In the genomic region with DNA sequence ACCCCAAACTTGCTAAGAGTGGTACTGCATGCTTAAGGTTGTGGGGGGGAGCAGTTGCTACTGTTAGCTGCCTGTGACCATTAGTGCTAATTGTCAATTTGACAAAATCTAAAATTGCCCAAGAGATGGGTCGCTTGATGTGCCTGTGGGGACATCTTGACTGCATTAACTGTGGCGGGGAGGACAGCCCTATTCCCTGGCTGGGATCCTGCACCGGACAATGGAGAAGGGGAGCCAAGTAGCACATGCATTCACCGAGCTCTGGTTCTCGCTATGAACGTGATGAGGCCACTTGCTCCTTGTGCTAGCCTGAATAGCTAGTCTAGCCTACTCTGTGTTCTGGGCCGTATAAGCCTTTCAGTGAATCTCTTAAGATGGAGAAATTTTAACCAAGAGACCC, we compare ENCODE assay signal across 23 mouse cellular contexts.
DNase-seq lines count a peak whose midpoint lies in the region; ATAC-seq and TF ChIP-seq lines count a peak whose summit lies in the region.
"Had no signal": no experiment of that assay in that cellular context is flagged by ENCODE, and none has a peak within 500 bp of the region (broad histone marks: within the 10 kb centered on the region; RNA-seq: fewer than 3 reads in every experiment).

No protein-coding gene starts in this region.

- DNase-seq in hindbrain, embryonic 11.5 days (ENCODE audit: low spot score): no peak
- DNase-seq in MEL (ENCODE audit: low read depth, low spot score): no peak
- DNase-seq in Muller cell, postnatal 12 days (ENCODE audit: inconsistent ontology term): peak; percentile 48
- DNase-seq in adipocyte (ENCODE audit: low spot score): peak; percentile 56
- no peak for DNase-seq in urinary bladder, adult 2 months (ENCODE audit: low spot score)
- DNase-seq in cerebellum, adult 9-10 months: no peak
- no peak for DNase-seq in spleen, postnatal 14 days (ENCODE audit: low spot score in 2 of 2)
- DNase-seq: adrenal gland, adult 2 months; adrenal gland, adult 8-10 months; adrenal gland, postnatal 10 days; adrenal gland, postnatal 14 days; adrenal gland, postnatal 25 days; adrenal gland, postnatal 36 days; B cell, adult 2 months; cerebellum, adult 11 months; cerebellum, adult 11-12 months; cerebellum, adult 8-10 months had no signal

- no peaks in the 10 kb centered on the region for H3K27me3 ChIP-seq in hindbrain, embryonic 13.5 days
- no peaks in the 10 kb centered on the region for H3K27me3 ChIP-seq in hindbrain, embryonic 11.5 days (ENCODE audit: control insufficient read depth, insufficient read depth, low read length)
- H3K27me3 ChIP-seq in MEL (ENCODE audit: control insufficient read depth in 1 of 2, insufficient read depth in 2 of 2, low read length in 2 of 2): no peaks in the 10 kb centered on the region
- H3K27me3 ChIP-seq: CH12.LX, Patski had no signal

- no peak overlapping the region for H3K4me3 ChIP-seq in hindbrain, embryonic 13.5 days
- H3K4me3 ChIP-seq in hindbrain, embryonic 11.5 days (ENCODE audit: low read depth, low read length): no peak overlapping the region
- H3K4me3 ChIP-seq in MEL (ENCODE audit: control insufficient read depth in 1 of 2, insufficient read depth in 1 of 2, low read depth in 2 of 2, low read length in 2 of 2): no peak overlapping the region

- H3K4me2 ChIP-seq in hindbrain, embryonic 13.5 days: no peak overlapping the region
- no peak overlapping the region for H3K4me2 ChIP-seq in hindbrain, embryonic 11.5 days (replicated peaks; ENCODE audit: low read depth, low read length)

- H3K9ac ChIP-seq in hindbrain, embryonic 13.5 days: no peak overlapping the region
- no peak overlapping the region for H3K9ac ChIP-seq in hindbrain, embryonic 11.5 days (ENCODE audit: low read depth, low read length)
- H3K9ac ChIP-seq in MEL (ENCODE audit: control insufficient read depth, low read depth, low read length, poor library complexity, severe bottlenecking): no peak overlapping the region

- TF ChIP-seq CTCF in MEL (IDR thresholded peaks at IDR 0.05 in 2 of 3, conservative IDR thresholded peaks at IDR 0.05 in 1 of 3; ENCODE audit: control insufficient read depth in 1 of 3, insufficient read depth in 1 of 3, low read depth in 2 of 3, low read length in 3 of 3, poor library complexity in 1 of 3, severe bottlenecking in 1 of 3): no peak

- H3K4me1 ChIP-seq in hindbrain, embryonic 13.5 days (replicated peaks): peaks cover 36% of the 10 kb centered on the region
- no peaks in the 10 kb centered on the region for H3K4me1 ChIP-seq in hindbrain, embryonic 11.5 days (replicated peaks; ENCODE audit: control insufficient read depth, insufficient read depth, low read length)
- H3K4me1 ChIP-seq in MEL (ENCODE audit: control insufficient read depth in 1 of 2, insufficient read depth in 2 of 2, low read length in 2 of 2): peaks cover 28 to 36% of the 10 kb centered on the region in 2 experiments

- H3K79me2 ChIP-seq in MEL (ENCODE audit: control insufficient read depth, insufficient read depth, low read length, poor library complexity): peaks cover 72% of the 10 kb centered on the region

- no peak for ATAC-seq in hindbrain, embryonic 13.5 days (ENCODE audit: low FRiP score)
- ATAC-seq in hindbrain, embryonic 11.5 days (ENCODE audit: low FRiP score): no peak
- ATAC-seq: activated CD4-positive, CD25-positive, alpha-beta regulatory T cell, adult 4 months; CD4-positive, CD25-positive, alpha-beta regulatory T cell, adult 4 months; Patski had no signal

- 0 out of 2 replicates have a peak overlapping the region, but pooled peaks have one; percentile 23 for H3K27ac ChIP-seq in hindbrain, embryonic 13.5 days
- H3K27ac ChIP-seq in hindbrain, embryonic 11.5 days (ENCODE audit: low read depth, low read length): no peak overlapping the region
- peak overlapping the region; percentile 56; the same call in 1 of the 2 replicates for H3K27ac ChIP-seq in MEL (ENCODE audit: control insufficient read depth, low read depth, low read length)

- no peaks in the 10 kb centered on the region for H3K36me3 ChIP-seq in hindbrain, embryonic 13.5 days
- H3K36me3 ChIP-seq in hindbrain, embryonic 11.5 days (ENCODE audit: control insufficient read depth, insufficient read depth, low read length): no peaks in the 10 kb centered on the region
- peaks cover 3 to 24% of the 10 kb centered on the region in 2 experiments; a peak in 3 of 4 replicates for H3K36me3 ChIP-seq in MEL (ENCODE audit: control insufficient read depth in 1 of 2, insufficient read depth in 2 of 2, low read length in 2 of 2)
- H3K36me3 ChIP-seq: G1E had no signal

- H3K9me3 ChIP-seq in hindbrain, embryonic 13.5 days: no peaks in the 10 kb centered on the region
- H3K9me3 ChIP-seq in hindbrain, embryonic 11.5 days (ENCODE audit: control insufficient read depth, low read length): no peaks in the 10 kb centered on the region
- no peaks in the 10 kb centered on the region for H3K9me3 ChIP-seq in MEL (replicated peaks; ENCODE audit: insufficient read depth, low read length)
- H3K9me3 ChIP-seq: G1E had no signal

- no peak for TF ChIP-seq RAD21 in MEL (IDR thresholded peaks at IDR 0.05; ENCODE audit: low read depth, low read length)

- TF ChIP-seq POLR2A in MEL (IDR thresholded peaks at IDR 0.05; ENCODE audit: control insufficient read depth in 1 of 2, insufficient read depth in 1 of 2, low read depth in 1 of 2, low read length in 2 of 2, poor library complexity in 1 of 2): no peak

- no peak for TF ChIP-seq EP300 in MEL (IDR thresholded peaks at IDR 0.05; ENCODE audit: low read depth in 1 of 2, low read length in 2 of 2)

- WGBS in hindbrain, embryonic 13.5 days: 69% methylated on average over 7 of the region's 7 CpGs
- WGBS in hindbrain, embryonic 11.5 days: 79% methylated on average over 7 of the region's 7 CpGs

TF ChIP-seq in MEL, 35 proteins besides CTCF, POLR2A, EP300 and RAD21:
- TF ChIP-seq UBTF (IDR thresholded peaks at IDR 0.05; ENCODE audit: borderline replicate concordance, insufficient read depth, low read depth, low read length) (no peak), MEF2A (IDR thresholded peaks at IDR 0.05; ENCODE audit: extremely low read depth, insufficient replicate concordance, low read depth, low read length, poor library complexity, severe bottlenecking) (no peak), KAT2A (conservative IDR thresholded peaks at IDR 0.05; ENCODE audit: low read depth, low read length) (no peak), MAX (IDR thresholded peaks at IDR 0.05; ENCODE audit: low read length) (no peak), E2F4 (IDR thresholded peaks at IDR 0.05; ENCODE audit: borderline replicate concordance, low read depth, low read length) (no peak), GABPA (IDR thresholded peaks at IDR 0.05; ENCODE audit: low read depth, low read length) (no peak), USF1 (IDR thresholded peaks at IDR 0.05; ENCODE audit: low read depth, low read length) (no peak), CHD1 (IDR thresholded peaks at IDR 0.05; ENCODE audit: low read depth, low read length) (no peak), TCF12 (IDR thresholded peaks at IDR 0.05; ENCODE audit: low read depth, low read length) (no peak), CHD2 (IDR thresholded peaks at IDR 0.05; ENCODE audit: low read length) (no peak), TBP (IDR thresholded peaks at IDR 0.05; ENCODE audit: low read depth, low read length) (no peak), MAFK (IDR thresholded peaks at IDR 0.05; ENCODE audit: borderline replicate concordance, low read depth, low read length) (no peak), POLR2AphosphoS5 (IDR thresholded peaks at IDR 0.05; ENCODE audit: borderline replicate concordance, low read depth, low read length) (no peak), MAZ (IDR thresholded peaks at IDR 0.05; ENCODE audit: low read depth, low read length) (no peak)
TF ChIP-seq in MEL: peak in this region for 0.

Comparison
In these comparisons a context has a peak if more than half of its experiments do, and no peak if none do; other contexts are left out.
1. DNase-seq: peak in Muller cell, postnatal 12 days (single experiment) and adipocyte (single experiment); none in hindbrain, embryonic 11.5 days (single experiment), MEL (single experiment), urinary bladder, adult 2 months (single experiment), cerebellum, adult 9-10 months (single experiment) and spleen, postnatal 14 days (0 of 2).